Mouse (Mus musculus) effector memory CD4-positive, alpha-beta T cell, adult 5 months (primary cell): ENCODE measurements around the gene Hs3st3b1. TPM values are rescaled to one million over a fixed set of nuclear protein-coding genes. Genes with fewer than 3 reads are reported as not detected.

Experiments
- polyA plus RNA-seq: library from polyadenylated mRNA; unstranded; fragments of 100-300 nt; shearing (Covaris generic); gene quantifications from one replicate; pipeline ENCODE4 v1.2.1, GENCODE M21; 2017

Gene Hs3st3b1
- 23.5 TPM for polyA plus RNA-seq

GRCm38 (mm10) chr11:63922091-63922621, at the start of gene Hs3st3b1:
Gene Hs3st3b1, minus strand, starts transcription at chr11:63922290.

Other genes with a start within 250 kb of the Hs3st3b1 start
- gene Cox10, start 157.2 kb upstream of the Hs3st3b1 start, polyA plus RNA-seq: 20.7 TPM